Mouse (Mus musculus) embryo, embryonic 9.5 days (tissue): Measurements from ENCODE around the gene Park7.

ENCODE experiments used
- DNase-seq: peaks from one replicate; pipeline ENCODE4 v3.0.0-alpha.2; 2017; ENCODE audit errors: extremely low spot score

The Park7 gene

DNA sequence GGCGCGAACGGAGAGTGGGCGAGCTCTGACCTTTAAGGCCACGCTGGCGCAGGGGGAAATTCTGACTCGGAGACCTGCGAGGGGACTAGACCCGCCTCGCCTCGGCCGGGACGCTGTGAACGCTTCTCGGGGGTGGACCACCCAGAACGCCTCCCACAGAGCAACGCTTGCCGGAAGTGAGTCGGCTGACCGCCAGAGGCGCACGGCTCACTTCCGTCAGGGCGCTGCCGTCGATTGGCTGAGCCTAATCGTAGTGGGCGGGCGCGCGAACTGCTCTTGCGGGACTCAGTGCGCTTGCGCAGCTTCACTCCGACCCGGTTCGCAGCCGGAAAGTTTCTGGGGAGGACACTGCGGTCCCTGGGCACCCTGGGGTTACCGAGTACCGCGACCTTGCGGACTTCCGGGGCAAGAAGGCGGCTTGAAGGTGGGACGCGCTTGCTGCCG is at the start of gene Park7, which contains the start of gene Tnfrsf9:
Gene Park7 (minus strand): TSS at position 148 of the 444 bp plus-strand sequence.
Gene Tnfrsf9 (plus strand): TSS at position 273 of the 444 bp plus-strand sequence.
- DNase-seq: peak; percentile 93

DNA sequence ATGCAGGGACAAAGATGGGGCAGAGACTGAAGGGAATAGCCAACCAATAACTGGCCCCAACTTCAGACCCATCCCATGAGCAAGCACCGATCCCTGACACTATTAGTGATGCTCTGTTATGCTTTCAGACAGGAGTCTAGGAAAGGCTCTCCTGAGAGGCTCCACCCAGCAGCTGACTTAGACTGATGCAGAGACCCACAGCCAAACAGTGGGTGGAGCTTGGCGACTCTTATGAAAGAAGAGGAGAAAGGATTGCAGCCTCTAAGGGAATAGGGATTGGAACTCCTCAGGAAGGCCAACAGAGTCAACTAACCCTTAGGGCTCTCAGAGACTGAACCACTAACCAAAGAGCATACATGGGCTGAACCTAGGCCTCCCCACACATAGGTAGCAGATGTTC is 49.5 kb upstream of the Park7 start:
- no peak for DNase-seq

DNA sequence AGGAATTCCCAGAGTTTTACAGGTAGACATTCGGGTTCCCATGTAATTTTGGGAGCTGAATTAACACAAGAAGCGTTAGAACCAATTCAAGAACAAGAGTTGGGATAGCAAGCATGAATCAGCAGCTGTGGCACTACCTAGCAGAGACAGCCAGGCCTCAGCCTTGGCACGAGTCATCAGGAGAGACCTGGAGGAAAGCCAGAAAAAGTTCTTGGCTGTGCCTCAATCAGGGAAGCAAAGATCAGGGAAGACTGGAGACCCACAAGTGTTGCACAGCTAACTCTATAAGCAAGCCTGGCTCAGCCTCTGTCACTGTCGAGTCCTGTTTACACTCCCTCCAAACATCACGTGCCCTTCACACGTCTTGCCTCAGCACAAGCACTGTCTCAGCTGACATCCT is 48.0 kb upstream of the Park7 start:
- DNase-seq: no peak

DNA sequence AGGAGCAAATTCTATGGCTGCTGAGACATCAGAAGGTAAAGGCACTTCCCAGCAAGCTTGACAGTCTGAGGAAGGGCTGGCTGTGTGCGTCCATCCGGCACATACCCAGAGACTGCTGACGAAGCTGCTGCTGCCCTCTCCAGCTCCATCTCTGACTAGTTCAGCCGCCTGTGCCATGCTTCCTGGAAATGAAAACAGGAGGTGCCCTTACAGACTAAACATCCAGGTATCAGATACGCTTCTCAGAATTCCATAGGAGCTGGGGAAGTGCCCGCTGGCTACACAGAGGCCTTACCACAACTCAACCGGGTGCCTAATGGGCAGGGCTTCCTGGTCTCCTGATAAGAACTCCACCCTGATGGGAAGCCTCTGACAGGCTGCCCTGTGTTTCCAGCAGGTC is 44.3 kb upstream of the Park7 start:
- no peak for DNase-seq

DNA sequence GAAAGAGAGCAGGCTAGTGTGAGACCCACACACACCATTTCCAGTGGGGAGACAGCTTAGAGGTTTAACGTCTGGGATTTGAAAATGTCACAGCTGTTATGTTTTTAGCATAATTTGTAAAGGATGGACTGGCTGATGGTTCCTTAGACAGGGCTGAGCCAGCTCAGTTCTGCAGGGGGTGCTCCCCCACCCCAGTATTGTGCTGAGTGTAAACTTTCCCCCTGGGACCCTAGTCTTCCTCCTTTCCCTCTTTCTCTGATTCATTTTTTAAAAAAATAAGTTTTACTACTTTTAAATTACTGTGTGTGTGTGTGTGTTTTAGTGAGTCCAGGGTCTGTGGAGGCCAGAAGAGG is 42.8 kb upstream of the Park7 start:
- DNase-seq: no peak

DNA sequence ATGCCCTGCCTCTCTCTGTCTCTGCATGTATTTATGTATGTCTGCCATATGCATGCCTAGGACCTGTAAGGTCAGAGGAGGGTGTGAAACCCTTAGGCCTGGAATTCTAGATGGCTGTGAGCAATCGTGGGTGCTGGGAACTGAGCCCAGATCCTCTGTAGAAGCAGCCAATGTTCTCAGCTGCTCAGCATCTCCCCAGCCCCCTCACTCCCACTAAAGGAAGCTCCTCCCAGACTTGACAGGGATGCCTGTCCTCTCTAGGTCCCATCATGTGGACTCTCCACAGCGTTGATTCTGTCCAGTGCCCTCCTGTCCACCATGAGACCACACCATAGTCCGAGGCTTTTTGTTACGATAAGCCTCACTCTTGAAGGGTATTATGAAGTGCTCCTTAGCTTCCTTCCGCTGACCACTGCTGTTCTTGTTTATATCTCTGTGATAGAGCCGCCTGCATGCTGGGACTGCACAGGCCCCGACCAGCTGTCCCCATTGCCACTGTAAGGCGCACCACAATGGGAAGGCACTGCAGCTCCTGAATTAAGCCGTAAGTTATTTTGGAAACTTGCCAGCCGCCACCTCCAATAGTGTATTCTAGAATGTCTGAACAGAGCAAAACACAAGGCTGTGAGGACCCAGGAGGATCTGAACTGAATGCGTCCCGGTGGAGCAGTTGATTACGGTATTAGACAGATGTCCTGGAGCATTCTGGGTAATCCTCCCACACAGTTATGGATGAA is 42.3 kb upstream of the Park7 start:
- no peak for DNase-seq

DNA sequence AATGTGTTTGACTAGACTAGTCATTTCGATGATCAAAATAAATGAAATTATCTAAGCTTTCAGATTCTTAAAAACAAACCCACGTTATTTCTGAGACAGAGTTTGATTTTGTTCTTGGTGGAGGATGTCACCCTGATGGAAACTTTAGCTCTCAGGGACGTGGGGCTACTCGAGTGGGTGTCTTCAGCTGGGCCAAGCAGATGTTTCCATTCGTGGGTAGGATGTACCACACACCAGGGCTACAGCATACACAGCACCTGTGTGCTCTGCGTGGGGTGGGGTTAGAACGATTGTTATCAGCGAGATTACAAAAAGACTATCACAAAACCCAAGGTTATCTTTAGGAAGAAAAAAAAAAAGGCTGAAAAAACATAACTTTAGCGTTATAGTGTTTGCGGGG is 36.7 kb upstream of the Park7 start:
- no peak for DNase-seq

DNA sequence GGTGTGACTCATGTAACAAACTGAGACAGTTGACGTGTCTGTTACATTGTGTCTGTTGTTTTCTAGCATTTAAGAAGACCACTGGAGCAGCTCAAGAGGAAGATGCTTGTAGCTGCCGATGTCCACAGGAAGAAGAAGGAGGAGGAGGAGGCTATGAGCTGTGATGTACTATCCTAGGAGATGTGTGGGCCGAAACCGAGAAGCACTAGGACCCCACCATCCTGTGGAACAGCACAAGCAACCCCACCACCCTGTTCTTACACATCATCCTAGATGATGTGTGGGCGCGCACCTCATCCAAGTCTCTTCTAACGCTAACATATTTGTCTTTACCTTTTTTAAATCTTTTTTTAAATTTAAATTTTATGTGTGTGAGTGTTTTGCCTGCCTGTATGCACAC is 30.5 kb upstream of the Park7 start:
- no peak for DNase-seq

DNA sequence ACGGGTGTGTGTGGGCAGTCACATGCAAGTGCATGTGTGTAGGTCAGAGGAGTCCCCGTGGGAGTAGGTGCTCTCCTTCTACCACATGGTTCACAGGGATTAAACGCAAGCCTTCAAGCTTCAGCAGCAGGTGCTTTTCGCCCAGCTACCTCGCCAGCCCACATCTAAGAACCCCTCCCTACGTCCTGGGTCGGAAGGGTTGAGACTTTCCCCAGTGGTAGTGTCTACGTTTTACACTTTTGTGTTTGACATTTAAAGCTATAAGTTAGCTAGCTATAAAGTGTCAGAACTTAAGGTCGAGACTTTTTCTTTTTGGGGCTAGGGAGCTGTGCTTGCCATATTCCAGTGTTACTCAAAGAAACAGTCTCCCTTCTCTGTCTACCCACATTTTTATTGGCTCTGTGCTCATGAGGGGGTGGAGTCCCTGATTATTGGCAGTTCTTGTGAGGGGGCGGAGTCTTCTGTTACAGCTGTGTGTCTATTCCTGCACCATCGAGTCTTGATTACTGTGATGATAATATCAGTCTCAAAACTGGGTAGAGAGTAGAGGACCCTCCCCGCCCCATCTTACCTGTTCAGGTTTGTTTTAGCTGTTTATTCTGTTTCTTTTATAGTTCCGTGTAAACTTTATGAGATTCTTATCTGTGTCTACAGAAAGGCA is 25.9 kb upstream of the Park7 start:
- DNase-seq: no peak

DNA sequence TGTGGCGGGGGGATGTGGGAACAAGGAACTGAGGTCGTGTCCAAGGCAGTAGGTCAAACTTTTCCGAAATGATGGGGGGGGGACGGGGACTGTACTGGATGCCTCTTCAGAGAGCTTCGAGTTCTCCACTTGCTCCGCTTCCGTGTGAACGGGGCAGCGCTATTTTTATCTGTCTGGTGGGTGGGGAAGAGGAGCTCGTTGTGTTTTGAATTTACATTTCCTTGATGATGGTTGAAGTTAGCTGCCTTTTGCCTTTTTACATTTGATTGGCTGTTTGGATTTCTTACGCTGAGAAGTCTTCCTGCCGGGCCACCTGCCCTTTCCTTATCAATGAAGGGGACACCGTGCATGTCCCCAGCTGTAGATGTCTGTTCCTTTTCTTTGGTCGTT is 23.8 kb upstream of the Park7 start:
- no peak for DNase-seq

DNA sequence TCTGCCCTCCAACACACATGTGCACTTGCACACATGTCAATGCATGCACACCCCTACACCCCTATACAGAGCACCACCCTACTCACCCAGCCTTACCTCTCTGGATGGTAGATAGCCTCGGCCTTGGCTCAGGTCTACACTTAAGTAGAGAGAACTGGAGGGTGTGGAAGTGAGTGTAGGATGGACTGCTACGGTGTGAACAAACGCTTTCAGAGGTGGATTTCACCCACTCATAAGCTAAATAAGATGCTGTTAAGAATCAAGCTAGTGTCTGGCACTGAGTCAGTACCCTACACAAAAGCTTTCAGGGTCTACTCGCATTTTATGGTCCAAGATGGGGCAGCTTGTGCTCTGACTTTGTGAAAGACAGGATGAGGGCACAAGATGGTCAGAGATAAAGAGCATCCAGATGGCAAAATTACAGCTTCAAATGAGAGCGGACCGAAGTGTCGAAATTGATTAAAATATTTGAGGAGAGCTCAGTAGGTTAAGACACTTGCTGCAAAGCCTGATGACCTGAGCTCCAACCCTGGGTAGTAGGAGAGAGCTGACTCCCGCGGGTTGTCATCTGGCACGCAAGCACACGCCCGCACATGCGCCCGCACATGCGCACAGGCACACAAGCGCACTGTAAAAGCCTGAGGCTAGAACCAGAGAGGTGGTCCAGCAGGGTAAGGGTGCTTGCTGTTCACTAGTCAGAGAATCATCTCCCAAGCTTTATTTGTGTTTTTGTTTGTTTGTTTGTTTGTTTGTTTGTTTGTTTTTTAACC is 23.2 kb upstream of the Park7 start:
- DNase-seq: no peak

DNA sequence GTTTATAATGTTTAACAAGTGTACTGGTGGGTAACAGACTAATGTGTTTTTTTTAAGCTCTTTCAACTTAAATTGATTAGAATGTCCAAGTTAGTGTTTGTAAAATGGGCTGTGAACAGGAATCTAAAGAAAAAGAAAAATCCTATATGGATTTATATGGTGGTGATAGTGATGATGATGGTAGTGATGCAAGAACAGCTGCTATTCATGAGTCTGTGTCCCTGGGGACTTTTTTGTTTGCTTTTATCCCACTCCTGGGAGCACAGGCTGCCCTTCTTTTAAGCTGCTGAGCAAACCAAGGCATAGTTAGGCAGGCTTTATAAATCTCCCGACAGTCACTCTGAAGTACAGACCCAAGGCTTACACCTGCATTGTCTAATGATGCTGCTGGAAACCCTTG is 19.3 kb upstream of the Park7 start:
- DNase-seq: no peak

DNA sequence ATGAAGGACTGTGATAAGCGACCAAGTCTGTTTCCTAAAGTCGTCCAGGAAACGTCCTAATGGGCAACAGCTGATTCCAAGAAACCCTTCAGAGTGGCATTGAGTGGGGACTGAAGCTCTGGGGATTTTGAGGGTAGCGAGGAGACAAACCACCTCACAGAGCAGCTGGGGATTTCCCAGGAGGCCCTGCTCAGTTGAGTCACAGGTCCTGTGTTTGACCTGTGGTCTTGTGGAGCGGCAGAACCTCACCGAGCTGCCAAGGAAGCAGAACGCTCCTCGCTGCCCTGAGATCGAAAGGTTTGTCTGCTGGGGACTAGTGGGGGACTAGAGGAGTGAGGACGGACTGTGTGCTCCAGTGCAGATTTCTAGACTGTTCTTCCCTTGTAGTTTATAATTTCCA is 13.6 kb upstream of the Park7 start:
- DNase-seq: no peak

DNA sequence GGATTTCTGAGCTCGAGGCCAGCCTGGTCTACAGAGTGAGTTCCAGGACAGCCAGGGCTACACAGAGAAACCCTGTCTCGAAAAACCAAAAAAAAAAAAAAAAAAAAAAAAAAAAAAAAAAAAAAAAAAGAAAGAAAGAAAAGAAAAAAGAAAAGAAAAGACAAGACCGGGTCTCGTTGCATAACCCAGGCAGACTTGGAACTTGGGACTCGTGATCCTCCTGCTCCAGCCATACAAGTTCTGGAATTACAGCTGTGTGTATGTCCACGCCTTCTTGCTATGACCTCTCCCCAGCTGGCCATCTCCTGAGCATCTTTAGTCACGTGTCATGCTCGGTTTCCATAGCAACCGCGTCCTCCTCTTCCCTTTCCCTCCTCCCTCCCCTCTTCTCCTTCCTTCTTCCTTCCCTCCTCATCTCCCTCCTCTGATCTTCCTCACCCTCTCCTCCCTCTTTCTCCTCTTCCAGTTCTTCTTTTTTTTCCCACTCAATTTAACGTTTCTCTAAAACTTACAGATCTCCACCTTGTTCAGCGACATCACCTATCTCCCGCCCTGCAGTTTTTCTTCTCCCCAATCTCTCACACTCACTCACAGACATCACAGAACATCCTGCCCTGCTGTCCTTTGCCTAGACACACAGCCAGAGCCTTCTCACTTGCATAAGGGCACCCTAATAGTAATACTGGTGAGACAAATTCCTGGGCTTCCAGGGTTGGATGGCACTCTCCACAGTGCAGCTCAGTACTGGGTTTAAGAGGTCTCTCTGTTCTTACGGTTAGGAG is 12.9 kb upstream of the Park7 start:
- DNase-seq: no peak

DNA sequence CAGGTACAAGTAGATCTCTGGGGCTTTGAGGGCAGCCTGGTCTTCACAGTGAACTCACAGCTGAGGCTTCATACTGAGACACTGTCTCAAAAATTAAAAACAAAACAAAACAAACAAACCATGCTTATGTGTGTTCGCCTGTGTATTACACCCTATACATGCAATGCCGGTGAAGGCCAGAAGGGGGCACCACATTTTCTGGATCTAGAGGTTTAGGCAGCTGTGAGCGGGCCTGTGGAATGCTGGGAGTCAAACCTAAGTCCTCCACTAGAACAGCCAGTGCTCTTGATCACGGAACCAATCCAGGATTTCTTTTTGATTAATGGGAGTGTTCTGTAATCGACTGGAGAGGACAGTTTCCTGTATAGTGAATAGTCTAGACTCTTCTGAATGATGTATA is 11.7 kb upstream of the Park7 start:
- no peak for DNase-seq

DNA sequence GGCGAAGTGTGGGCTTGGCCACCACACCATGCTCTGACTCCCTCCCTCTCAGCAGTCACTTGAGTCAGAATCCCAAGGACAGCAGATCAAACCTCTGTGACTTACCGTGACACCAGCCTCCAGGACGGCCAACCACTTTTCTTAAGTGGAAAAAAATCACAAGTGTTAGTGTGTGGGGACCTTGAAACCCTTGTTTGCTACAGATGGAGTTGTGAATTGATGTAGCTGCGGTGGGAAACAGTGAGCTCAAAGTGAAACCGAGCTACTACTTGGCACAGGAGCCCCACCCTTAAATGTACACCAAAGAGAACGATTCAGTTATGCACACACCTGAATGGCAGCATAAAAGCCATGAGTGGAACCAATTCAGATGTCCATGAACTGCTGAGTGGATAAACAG is 10.7 kb upstream of the Park7 start:
- DNase-seq: no peak

DNA sequence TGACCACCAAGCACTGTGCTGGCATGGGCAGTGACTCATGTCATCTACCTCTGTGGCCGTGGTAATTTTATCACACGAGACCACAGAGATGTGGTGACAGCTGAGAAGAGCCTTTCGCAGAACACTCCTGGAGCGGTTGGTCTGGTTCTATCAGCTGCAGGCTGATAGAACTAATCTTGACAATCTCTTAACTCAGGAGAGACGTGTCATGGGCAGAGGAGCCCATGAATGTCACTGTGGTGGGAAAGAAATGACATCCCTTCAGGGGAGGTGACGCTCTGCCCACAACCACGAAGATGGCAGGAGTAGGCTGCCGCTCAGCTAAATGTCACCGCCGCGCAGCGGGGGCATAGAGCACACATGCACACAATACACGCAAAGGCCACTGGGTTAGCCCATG is 10.1 kb upstream of the Park7 start:
- no peak for DNase-seq

DNA sequence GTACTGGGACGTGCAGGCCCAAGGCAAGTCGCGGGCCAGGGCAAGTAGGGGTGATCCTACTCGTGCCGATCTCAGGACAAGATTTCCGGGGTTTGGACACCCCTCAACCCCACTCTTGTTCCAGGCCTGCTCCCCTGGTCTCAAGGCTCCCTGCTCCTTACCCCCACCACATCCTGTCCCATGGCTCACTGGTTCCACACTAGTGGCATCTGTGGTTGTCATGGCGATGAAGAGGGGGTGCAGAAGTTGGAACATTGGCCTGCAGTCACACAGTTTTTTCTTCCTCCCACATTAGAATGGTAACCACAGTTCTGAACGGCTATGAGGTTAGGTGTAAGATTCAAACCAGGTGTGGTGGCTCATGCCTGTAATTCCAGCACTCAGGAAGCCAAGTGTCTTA is 7.0 kb upstream of the Park7 start:
- no peak for DNase-seq

DNA sequence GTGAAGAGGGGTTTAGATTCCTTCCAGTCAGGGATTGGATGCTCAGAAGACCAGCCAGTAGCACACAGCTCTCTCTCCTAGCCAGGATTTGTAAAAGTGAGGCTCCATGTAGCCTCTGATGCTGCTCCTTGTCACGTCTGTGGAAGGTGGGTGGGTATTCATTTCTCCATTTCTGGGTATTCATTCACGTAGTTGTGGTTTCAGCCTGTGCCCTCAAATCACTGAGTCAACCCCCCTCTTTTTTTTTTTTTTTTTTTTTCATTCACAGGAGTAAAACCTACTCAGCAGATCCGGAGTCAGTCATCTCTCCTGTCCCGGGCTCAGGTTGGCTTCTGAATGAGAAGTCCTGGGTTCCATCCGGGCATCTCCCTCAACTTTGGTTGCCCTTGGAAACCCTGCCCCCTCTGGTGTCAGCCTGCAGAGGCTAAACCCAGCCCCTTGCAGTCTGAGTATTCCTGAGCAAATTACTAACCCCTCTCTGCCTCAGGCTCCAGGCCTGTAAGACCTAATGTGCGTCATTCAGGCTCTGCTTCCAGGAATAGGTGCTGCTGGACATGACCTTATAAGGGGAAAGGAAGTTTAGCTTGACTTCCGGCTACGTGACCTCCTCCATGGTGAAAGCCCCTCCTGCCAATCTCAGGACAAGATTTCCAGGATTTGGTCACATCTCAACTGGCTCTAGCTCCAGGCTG is 3.2 kb upstream of the Park7 start:
- no peak for DNase-seq

DNA sequence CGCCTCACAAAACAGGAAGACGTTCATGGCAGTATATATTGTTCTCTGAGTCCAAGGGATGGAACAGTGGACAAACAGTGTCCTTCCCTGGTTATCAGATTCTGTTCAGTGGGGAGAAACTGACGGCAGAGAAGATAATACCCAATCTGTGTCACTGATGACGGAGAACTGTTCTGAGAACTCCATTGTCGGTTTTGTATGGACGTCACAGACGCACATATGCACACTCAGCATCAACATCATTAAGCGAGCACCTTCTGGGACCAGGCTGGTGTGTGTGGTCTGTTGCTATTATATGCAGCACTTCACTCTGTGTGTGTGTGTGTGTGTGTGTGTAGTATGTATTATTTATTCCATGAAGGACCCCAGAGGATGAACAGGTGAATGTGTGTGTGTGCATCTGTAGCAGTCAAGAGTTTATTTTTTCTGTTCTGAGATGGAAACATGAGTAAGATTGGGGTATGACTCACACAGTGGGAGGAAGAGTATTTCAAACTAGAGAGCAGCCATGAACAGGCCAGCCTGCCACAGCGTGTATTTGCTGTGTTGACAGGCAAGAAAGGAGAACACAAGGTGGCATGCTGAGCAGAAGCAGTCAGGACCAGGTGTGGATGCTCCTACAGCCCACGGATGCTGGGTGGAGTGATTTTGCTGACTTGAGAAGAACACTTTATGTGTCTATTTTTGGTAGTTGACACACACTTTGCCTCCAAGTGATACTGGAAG is 1.1 kb upstream of the Park7 start:
- no peak for DNase-seq

DNA sequence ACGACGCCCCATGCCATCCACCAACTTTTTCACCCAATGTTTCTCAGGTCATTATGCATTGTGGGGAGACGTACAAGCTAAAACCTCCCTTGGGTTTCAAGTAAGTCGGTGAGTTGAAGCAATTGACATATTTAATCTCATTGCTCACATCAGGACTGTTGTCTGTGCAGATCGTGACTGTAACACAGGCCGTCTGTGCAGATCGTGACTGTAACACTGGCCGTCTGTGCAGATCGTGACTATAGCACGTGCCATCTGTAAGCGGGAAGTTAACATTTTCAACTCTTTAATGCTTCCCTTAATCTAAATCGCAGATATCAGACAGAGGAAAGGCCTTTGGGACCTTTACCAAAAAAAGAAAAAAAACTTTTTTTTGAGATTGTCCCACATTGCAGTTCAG is 494 bp downstream of the Park7 start:
- DNase-seq: no peak
